Comparison of ENCODE assay signal across 10 mouse cellular contexts in genomic region chr17:31821136-31821933, GRCm38 (mm10). TPM values are rescaled to one million over a fixed set of nuclear protein-coding genes. Genes with fewer than 3 reads are reported as not detected.
DNase-seq lines count a peak whose midpoint lies in the region; ATAC-seq and TF ChIP-seq lines count a peak whose summit lies in the region.
"Had no signal": no experiment of that assay in that cellular context is flagged by ENCODE, and none has a peak within 500 bp of the region (broad histone marks: within the 10 kb centered on the region; RNA-seq: fewer than 3 reads in every experiment).

No protein-coding gene starts in this region.

- TF ChIP-seq POLR2A in thymus, adult 2 months (IDR thresholded peaks at IDR 0.05; ENCODE audit: control insufficient read depth, extremely low read depth, insufficient read depth, low read length, poor library complexity): peak; percentile 15; the same call in 1 of the 2 replicates

- H3K9me3 ChIP-seq in liver, embryonic 12.5 days (replicated peaks): no peaks in the 10 kb centered on the region
- no peaks in the 10 kb centered on the region for H3K9me3 ChIP-seq in liver, embryonic 11.5 days (ENCODE audit: control insufficient read depth, low read length)
- H3K9me3 ChIP-seq in liver, embryonic 16.5 days (replicated peaks; ENCODE audit: control insufficient read depth, low read length): no peaks in the 10 kb centered on the region
- H3K9me3 ChIP-seq: hindbrain, embryonic 15.5 days; lung, embryonic 15.5 days had no signal

- peaks cover 20% of the 10 kb centered on the region for H3K4me1 ChIP-seq in liver, embryonic 12.5 days
- H3K4me1 ChIP-seq in liver, embryonic 11.5 days (replicated peaks; ENCODE audit: control insufficient read depth, insufficient read depth, low read length): peaks cover 8% of the 10 kb centered on the region
- peaks cover 5% of the 10 kb centered on the region; the same call in 1 of the 2 replicates for H3K4me1 ChIP-seq in liver, embryonic 16.5 days (ENCODE audit: control insufficient read depth, low read depth, low read length)
- H3K4me1 ChIP-seq in thymus, adult 2 months (replicated peaks; ENCODE audit: control insufficient read depth, insufficient read depth, low read length): peaks cover 39% of the 10 kb centered on the region

- H3K27ac ChIP-seq in liver, embryonic 12.5 days: 0 out of 2 replicates have a peak overlapping the region, but pooled peaks have one; percentile 26
- no peak overlapping the region for H3K27ac ChIP-seq in liver, embryonic 11.5 days (ENCODE audit: low read depth, low read length)
- H3K27ac ChIP-seq in liver, embryonic 16.5 days (ENCODE audit: low read length): 0 out of 2 replicates have a peak overlapping the region, but pooled peaks have one; percentile 24
- peak overlapping the region; percentile 95 for H3K27ac ChIP-seq in thymus, adult 2 months (ENCODE audit: control insufficient read depth, insufficient read depth, low read length)
- H3K27ac ChIP-seq: hindbrain, embryonic 15.5 days; lung, embryonic 15.5 days had no signal

- no peaks in the 10 kb centered on the region for H3K36me3 ChIP-seq in liver, embryonic 12.5 days
- no peaks in the 10 kb centered on the region for H3K36me3 ChIP-seq in liver, embryonic 11.5 days (ENCODE audit: control insufficient read depth, insufficient read depth, low read length)
- H3K36me3 ChIP-seq in liver, embryonic 16.5 days (ENCODE audit: control insufficient read depth, insufficient read depth): no peaks in the 10 kb centered on the region
- no peaks in the 10 kb centered on the region for H3K36me3 ChIP-seq in thymus, adult 2 months (ENCODE audit: control insufficient read depth, insufficient read depth, low read length)
- H3K36me3 ChIP-seq: hindbrain, embryonic 15.5 days; lung, embryonic 15.5 days had no signal

- no peak for TF ChIP-seq CTCF in thymus, adult 2 months (IDR thresholded peaks at IDR 0.05; ENCODE audit: borderline replicate concordance, control insufficient read depth, extremely low read depth, insufficient read depth, low read length, poor library complexity)

- no peak overlapping the region for H3K4me3 ChIP-seq in liver, embryonic 12.5 days
- H3K4me3 ChIP-seq in liver, embryonic 11.5 days (ENCODE audit: low read depth, low read length): no peak overlapping the region
- no peak overlapping the region for H3K4me3 ChIP-seq in liver, embryonic 16.5 days (ENCODE audit: low read depth, low read length)
- H3K4me3 ChIP-seq in thymus, adult 2 months (ENCODE audit: control insufficient read depth, insufficient read depth, low read length): peak overlapping the region; percentile 3; the same call in 1 of the 2 replicates
- H3K4me3 ChIP-seq: hindbrain, embryonic 15.5 days; lung, embryonic 15.5 days had no signal

- 0 out of 2 replicates have a peak, but pooled peaks cover 1% of the 10 kb centered on the region for H3K27me3 ChIP-seq in liver, embryonic 12.5 days (replicated peaks)
- H3K27me3 ChIP-seq in liver, embryonic 11.5 days (replicated peaks; ENCODE audit: control insufficient read depth, insufficient read depth, low read length): no peaks in the 10 kb centered on the region
- H3K27me3 ChIP-seq in liver, embryonic 16.5 days (ENCODE audit: control insufficient read depth, insufficient read depth, low read depth, low read length): no peaks in the 10 kb centered on the region
- no peaks in the 10 kb centered on the region for H3K27me3 ChIP-seq in thymus, adult 2 months (ENCODE audit: control insufficient read depth, insufficient read depth, low read length)
- H3K27me3 ChIP-seq: lung, embryonic 15.5 days had no signal

- peak; percentile 36 for DNase-seq in adrenal gland, postnatal 14 days
- DNase-seq in adrenal gland, adult (ENCODE audit: inconsistent age in 2 of 2, low spot score in 1 of 2): no peak
- DNase-seq in liver, embryonic 11.5 days (ENCODE audit: low spot score): no peak
- peak; percentile 66 for DNase-seq in thymus, adult 2 months
- no peak for DNase-seq in gastrocnemius, postnatal 10 days
- no peak for DNase-seq in Muller cell, postnatal 12 days (ENCODE audit: inconsistent ontology term)

- ATAC-seq in liver, embryonic 12.5 days: peak; percentile 32; the same call in 1 of the 2 replicates
- no peak for ATAC-seq in liver, embryonic 11.5 days (replicated peaks; ENCODE audit: low FRiP score)
- peak; percentile 30; the same call in 1 of the 2 replicates for ATAC-seq in liver, embryonic 16.5 days (ENCODE audit: low read depth)

- 18% methylated on average over 13 of the region's 13 CpGs for WGBS in liver, embryonic 12.5 days (ENCODE audit: insufficient replicate concordance)
- WGBS in liver, embryonic 11.5 days: 40% methylated on average over 13 of the region's 13 CpGs
- 16% methylated on average over 13 of the region's 13 CpGs for WGBS in liver, embryonic 16.5 days (ENCODE audit: insufficient replicate concordance)
- WGBS in thymus, adult 2 months: 21% methylated on average over 13 of the region's 13 CpGs

- H3K9ac ChIP-seq in liver, embryonic 12.5 days: no peak overlapping the region
- no peak overlapping the region for H3K9ac ChIP-seq in liver, embryonic 11.5 days (ENCODE audit: low read depth, low read length)
- H3K9ac ChIP-seq in liver, embryonic 16.5 days (ENCODE audit: low read depth, low read length): no peak overlapping the region
- H3K9ac ChIP-seq: hindbrain, embryonic 15.5 days; lung, embryonic 15.5 days had no signal

- H3K4me2 ChIP-seq in liver, embryonic 12.5 days: 0 out of 2 replicates have a peak overlapping the region, but pooled peaks have one; percentile 20
- no peak overlapping the region for H3K4me2 ChIP-seq in liver, embryonic 11.5 days
- H3K4me2 ChIP-seq in liver, embryonic 16.5 days (ENCODE audit: low read depth, low read length): no peak overlapping the region
- H3K4me2 ChIP-seq: hindbrain, embryonic 15.5 days; lung, embryonic 15.5 days had no signal

RNA-seq across cellular contexts. Expression of gene Sik1, which starts 34.3 kb away (rescaled TPM):
- 47.3 and 100 TPM in 2 replicates for total RNA-seq in adrenal gland, postnatal 14 days (2021)
- 5.9 and 7.0 TPM in 2 replicates for polyA plus RNA-seq in liver, embryonic 12.5 days (2016; fragmentation: Nextera tagmentation; extraction: Ambion mirVana)
- 10.4 and 11.2 TPM in 2 replicates for polyA plus RNA-seq in liver, embryonic 11.5 days (2014; fragmentation: Nextera tagmentation; extraction: Ambion mirVana)
- polyA plus RNA-seq in liver, embryonic 16.5 days (2015; fragmentation: Nextera tagmentation; extraction: Ambion mirVana): 5.4 and 5.9 TPM in 2 replicates
- 36.8 and 42.3 TPM in 2 replicates for polyA plus RNA-seq in thymus, adult 2 months (2012; rRNA removed)
- total RNA-seq in gastrocnemius, postnatal 10 days (2021): 10 to 100 TPM; 30.6 to 33.2 TPM

Comparison
In these comparisons a context has a peak if more than half of its experiments do, and no peak if none do; other contexts are left out.
1. DNase-seq: peak in adrenal gland, postnatal 14 days (single experiment) and thymus, adult 2 months (single experiment); none in adrenal gland, adult (0 of 2), liver, embryonic 11.5 days (single experiment), gastrocnemius, postnatal 10 days (single experiment) and Muller cell, postnatal 12 days (single experiment).